Mouse (Mus musculus): ENCODE data around the gene Hist1h4c.
A peak's percentile ranks its signal among the peaks of the same experiment; 100 is the strongest.
"Not testable (repeated sequence)": the region's sequence is repeated elsewhere in the genome, so short reads cannot be mapped to it uniquely, and the experiment has no call there.

Hist1h4c gene

GRCm38 (mm10) chr13:23728472-23729191 is 30.4 kb upstream of the Hist1h4c start:
- DNase-seq = no peak

GRCm38 (mm10) chr13:23725213-23725612 is 27.0 kb upstream of the Hist1h4c start:
- DNase-seq = no peak

- no peak for DNase-seq
These were observed 26.0 kb upstream of the Hist1h4c start for GRCm38 (mm10) chr13:23724239-23724638.

GRCm38 (mm10) chr13:23717593-23718245 is 19.5 kb upstream of the Hist1h4c start:
- DNase-seq = not testable (repeated sequence)

- DNase-seq = no peak
These were observed 18.9 kb upstream of the Hist1h4c start for GRCm38 (mm10) chr13:23717176-23717575.

GRCm38 (mm10) chr13:23716261-23717042 is 18.2 kb upstream of the Hist1h4c start:
- DNase-seq = no peak

GRCm38 (mm10) chr13:23710374-23711089 is 12.3 kb upstream of the Hist1h4c start, which contains the start of gene Hfe:
TSS of gene Hfe (minus strand) at chr13:23710854.
- DNase-seq = peak; percentile 58

GRCm38 (mm10) chr13:23709714-23710373 is 11.6 kb upstream of the Hist1h4c start:
- DNase-seq = no peak

GRCm38 (mm10) chr13:23708654-23709053 is 10.4 kb upstream of the Hist1h4c start:
- DNase-seq = no peak

GRCm38 (mm10) chr13:23708041-23708440 is 9.8 kb upstream of the Hist1h4c start:
- DNase-seq = no peak

GRCm38 (mm10) chr13:23706771-23707170 is 8.5 kb upstream of the Hist1h4c start:
- DNase-seq = no peak

- no peak for DNase-seq
These were observed 7.6 kb upstream of the Hist1h4c start for GRCm38 (mm10) chr13:23705751-23706356.

- not testable (repeated sequence) for DNase-seq
These were observed 4.5 kb upstream of the Hist1h4c start for GRCm38 (mm10) chr13:23702801-23703200.

GRCm38 (mm10) chr13:23702220-23702619 is 4.0 kb upstream of the Hist1h4c start:
- DNase-seq = no peak

- DNase-seq = peak; percentile 76
These were observed 2.7 kb upstream of the Hist1h4c start for GRCm38 (mm10) chr13:23700786-23701520.

- no peak for DNase-seq
These were observed 1.5 kb upstream of the Hist1h4c start for GRCm38 (mm10) chr13:23699767-23700166.

- no peak for DNase-seq
These were observed 742 bp upstream of the Hist1h4c start for GRCm38 (mm10) chr13:23698996-23699395.

GRCm38 (mm10) chr13:23697491-23698299 is 559 bp downstream of the Hist1h4c start:
- DNase-seq = peak; percentile 66

- no peak for DNase-seq
These were observed 2.2 kb downstream of the Hist1h4c start for GRCm38 (mm10) chr13:23696061-23696474.

- DNase-seq = no peak
These were observed 2.7 kb downstream of the Hist1h4c start, which contains the start of gene Hist1h1t for GRCm38 (mm10) chr13:23695514-23695913. TSS of gene Hist1h1t (plus strand) at chr13:23695814.

Measured in lung, postnatal 14 days (tissue).